In the genomic region with DNA sequence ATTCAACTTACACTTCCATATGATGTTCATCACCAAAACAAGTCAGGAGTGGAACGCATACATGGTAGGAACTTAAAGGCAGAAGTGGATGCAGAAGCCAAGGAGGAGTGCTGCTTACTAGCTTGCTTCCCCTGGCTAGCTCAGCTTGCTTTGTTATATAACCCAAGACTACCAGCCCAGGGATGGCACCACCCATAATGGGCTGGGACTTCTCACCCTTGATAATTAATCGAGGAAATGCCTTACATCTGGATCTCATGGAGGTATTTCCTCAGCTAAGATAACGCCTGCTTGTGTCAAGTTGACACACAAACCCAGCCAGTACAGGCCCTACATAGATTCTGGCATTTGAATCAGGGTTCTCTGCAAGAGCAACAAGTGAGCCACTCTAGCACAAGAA, we compare ENCODE assay signal across 19 mouse cellular contexts. TPM values are rescaled to one million over a fixed set of nuclear protein-coding genes. Genes with fewer than 3 reads are reported as not detected.
A peak's percentile ranks its signal among the peaks of the same experiment; 100 is the strongest.
DNase-seq lines count a peak whose midpoint lies in the region.
"Had no signal": no experiment of that assay in that cellular context is flagged by ENCODE, and none has a peak within 500 bp of the region (broad histone marks: within the 10 kb centered on the region; RNA-seq: fewer than 3 reads in every experiment).

No protein-coding gene starts in this region.

- DNase-seq in heart, postnatal 4 days = peak; percentile 23
- no peak for DNase-seq in heart, adult 18-20 months
- peak; percentile 14 for DNase-seq in kidney, postnatal 14 days
- no peak for DNase-seq in kidney, adult 11 months
- peak; percentile 21 to 68 for DNase-seq in spleen, postnatal 4 days (ENCODE audit: low spot score in 2 of 2)
- DNase-seq in spleen, adult 18-20 months = no peak
- no peak for DNase-seq in embryo, embryonic 10 days (ENCODE audit: low spot score)
- DNase-seq: adrenal gland, adult 2 months; adrenal gland, postnatal 10 days; adrenal gland, postnatal 25 days; cerebellum, adult 11 months; cerebellum, adult 18-20 months; cerebellum, adult 8-10 months; cerebellum, adult 9-11 months; cerebellum, postnatal 14 days; cerebellum, postnatal 36 days had no signal

RNA-seq across cellular contexts. Expression of a gene that starts 7.4 kb away (rescaled TPM):
- not detected for total RNA-seq in heart, postnatal 4 days (2021)
- total RNA-seq in heart, adult 18-20 months (2021) = not detected
- total RNA-seq: adrenal gland, adult 2 months; adrenal gland, postnatal 10 days; adrenal gland, postnatal 25 days; adrenal gland, postnatal 4 days; common myeloid progenitor, adult 5-6 weeks; MEL had no signal

RNA-seq across cellular contexts. Expression of a gene that starts 15.1 kb away (rescaled TPM):
- not detected for total RNA-seq in heart, postnatal 4 days (2021)
- not detected for total RNA-seq in heart, adult 18-20 months (2021)
- total RNA-seq: adrenal gland, adult 2 months; adrenal gland, postnatal 10 days; adrenal gland, postnatal 25 days; adrenal gland, postnatal 4 days; common myeloid progenitor, adult 5-6 weeks; MEL had no signal

RNA-seq across cellular contexts. Expression of a gene that starts 19.1 kb away (rescaled TPM):
- not detected for total RNA-seq in heart, postnatal 4 days (2021)
- total RNA-seq in heart, adult 18-20 months (2021) = not detected
- total RNA-seq: adrenal gland, adult 2 months; adrenal gland, postnatal 10 days; adrenal gland, postnatal 25 days; adrenal gland, postnatal 4 days; common myeloid progenitor, adult 5-6 weeks; MEL had no signal

RNA-seq across cellular contexts. Expression of a gene that starts 37.9 kb away (rescaled TPM):
- total RNA-seq in heart, postnatal 4 days (2021) = 10 to 100 TPM; 24.6 to 29.2 TPM
- total RNA-seq in heart, adult 18-20 months (2021) = 10 to 100 TPM; 30.4 to 31.0 TPM

Comparison
In these comparisons a context has a peak if more than half of its experiments do, and no peak if none do; other contexts are left out.
1. DNase-seq: peak in heart, postnatal 4 days (single experiment), kidney, postnatal 14 days (single experiment) and spleen, postnatal 4 days (2 of 2); none in heart, adult 18-20 months (0 of 2), kidney, adult 11 months (single experiment), spleen, adult 18-20 months (0 of 2) and embryo, embryonic 10 days (single experiment).